Mouse (Mus musculus) hindbrain, embryonic 16.5 days (tissue): Measurements from ENCODE around the gene Recql. TPM values are rescaled to one million over a fixed set of nuclear protein-coding genes. Genes with fewer than 3 reads are reported as not detected.
"Not testable (repeated sequence)": the region's sequence is repeated elsewhere in the genome, so short reads cannot be mapped to it uniquely, and the experiment has no call there.

Experiments
- ATAC-seq: fragments of 200-750 bp; cut with Nextera tagmentation; 2 replicates; pipeline ENCODE4 v1.8.0; 2017; ENCODE audit warnings: moderate TSS enrichment, moderate library complexity
- H3K27ac ChIP-seq: fragments of 300-500 bp; sonication (generic); 2 replicates; pipeline ENCODE4 v1.5.1; 2014; ENCODE audit warnings: low read depth, mild to moderate bottlenecking, control low read depth, low read length, moderate library complexity
- H3K27me3 ChIP-seq: fragments of 300-500 bp; sonication (generic); replicated peaks from 2 replicates; pipeline ENCODE4 v1.6.1; 2014; ENCODE audit warnings: low read length; ENCODE audit not compliant: control insufficient read depth, insufficient read depth
- H3K36me3 ChIP-seq: fragments of 300-500 bp; sonication (generic); 2 replicates; pipeline ENCODE4 v1.6.1; 2014; ENCODE audit warnings: mild to moderate bottlenecking, low read length, moderate library complexity, mixed read lengths; ENCODE audit not compliant: control insufficient read depth, insufficient read depth
- H3K4me1 ChIP-seq: fragments of 300-500 bp; sonication (generic); 2 replicates; pipeline ENCODE4 v1.6.1; 2014; ENCODE audit warnings: low read depth, low read length; ENCODE audit not compliant: control insufficient read depth, insufficient read depth
- H3K4me2 ChIP-seq: fragments of 300-500 bp; sonication (generic); 2 replicates; pipeline ENCODE4 v1.6.1; 2014; ENCODE audit warnings: mild to moderate bottlenecking, low read length, control low read depth, moderate library complexity
- H3K4me3 ChIP-seq: fragments of 300-500 bp; sonication (generic); 2 replicates; pipeline ENCODE4 v1.5.1; 2014; ENCODE audit warnings: mild to moderate bottlenecking, low read length, control low read depth, moderate library complexity
- H3K9ac ChIP-seq: fragments of 300-500 bp; sonication (generic); 2 replicates; pipeline ENCODE4 v1.6.1; 2014; ENCODE audit warnings: low read depth, mild to moderate bottlenecking, control low read depth, low read length, moderate library complexity
- H3K9me3 ChIP-seq: fragments of 300-500 bp; sonication (generic); 2 replicates; pipeline ENCODE4 v1.6.1; 2014; ENCODE audit warnings: mild to moderate bottlenecking, low read length, moderate library complexity; ENCODE audit not compliant: control insufficient read depth
- WGBS: fragments of 180-500 bp; shearing (Covaris S2); extraction: QIAGEN DNeasy Blood & Tissue Kit; methylation state at CpG from one replicate; pipeline ENCODE4 v1.1.7; 2014; 5-methylcytosine and 5-hydroxymethylcytosine counted together
- polyA plus RNA-seq: library from polyadenylated mRNA; unstranded; fragments of >200 nt; fragmentation: Nextera tagmentation; extraction: Ambion mirVana; gene quantifications from 2 replicates; pipeline ENCODE4 v1.2.1, GENCODE M21; 2015

The Recql gene
- polyA plus RNA-seq, 1 experiment from 2014 or later, result 19.5 TPM

DNA sequence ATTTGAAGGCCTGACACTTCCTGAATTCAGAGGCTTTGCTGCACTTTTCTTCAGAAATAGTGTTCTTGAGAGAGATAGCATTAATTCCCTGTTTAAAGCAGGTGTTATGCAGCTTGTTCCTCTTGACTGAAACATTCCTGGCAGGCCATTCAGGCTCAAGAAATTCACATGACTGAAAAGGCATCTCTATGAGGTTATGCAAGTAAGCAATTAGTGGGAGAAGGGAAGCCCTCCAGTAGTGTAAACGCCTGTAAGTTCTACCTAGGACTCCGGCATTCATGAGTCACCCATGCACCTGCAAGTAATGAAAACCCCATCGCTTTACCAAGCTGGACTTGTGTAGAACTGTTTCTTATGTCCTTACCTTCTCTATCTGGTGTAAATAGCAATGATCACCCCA is 17.3 kb downstream of the Recql start:
- H3K4me1 ChIP-seq, result no peaks in the 10 kb centered on the region
- 90% methylated on average over 3 of the region's 3 CpGs for WGBS
- H3K9ac ChIP-seq, result no peak overlapping the region
- peaks cover 7% of the 10 kb centered on the region for H3K36me3 ChIP-seq
- no peak overlapping the region for H3K4me3 ChIP-seq
- H3K9me3 ChIP-seq, result no peaks in the 10 kb centered on the region
- H3K27me3 ChIP-seq, result no peaks in the 10 kb centered on the region
- ATAC-seq, result no peak
- no peak overlapping the region for H3K4me2 ChIP-seq
- H3K27ac ChIP-seq, result no peak overlapping the region

DNA sequence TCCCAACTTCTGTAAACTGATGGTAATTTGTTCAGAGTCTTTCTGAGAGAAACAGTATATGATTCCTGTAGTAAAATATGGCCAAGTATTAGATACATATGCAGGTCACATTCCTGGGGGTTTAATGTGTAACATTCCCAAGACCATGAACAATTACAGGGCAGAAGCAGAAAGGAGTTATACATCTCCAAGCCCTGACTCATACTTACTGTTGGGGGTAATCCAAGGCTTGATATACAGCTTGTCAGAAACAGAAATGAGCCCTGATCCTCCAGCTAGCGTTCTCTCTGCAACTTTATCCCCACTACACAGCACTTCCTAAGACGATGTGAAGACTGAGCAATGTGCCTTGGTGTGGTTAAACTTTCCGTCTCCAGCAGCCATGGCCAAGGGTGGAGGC is 19.3 kb downstream of the Recql start:
- peaks cover 12% of the 10 kb centered on the region for H3K36me3 ChIP-seq
- no peak overlapping the region for H3K4me3 ChIP-seq
- H3K9ac ChIP-seq, result no peak overlapping the region
- no peaks in the 10 kb centered on the region for H3K9me3 ChIP-seq
- ATAC-seq, result no peak
- H3K4me1 ChIP-seq, result no peaks in the 10 kb centered on the region
- no peak overlapping the region for H3K4me2 ChIP-seq
- whole genome bisulfite sequencing, result 93% methylated on average over 3 of the region's 3 CpGs
- no peak overlapping the region for H3K27ac ChIP-seq
- no peaks in the 10 kb centered on the region for H3K27me3 ChIP-seq

DNA sequence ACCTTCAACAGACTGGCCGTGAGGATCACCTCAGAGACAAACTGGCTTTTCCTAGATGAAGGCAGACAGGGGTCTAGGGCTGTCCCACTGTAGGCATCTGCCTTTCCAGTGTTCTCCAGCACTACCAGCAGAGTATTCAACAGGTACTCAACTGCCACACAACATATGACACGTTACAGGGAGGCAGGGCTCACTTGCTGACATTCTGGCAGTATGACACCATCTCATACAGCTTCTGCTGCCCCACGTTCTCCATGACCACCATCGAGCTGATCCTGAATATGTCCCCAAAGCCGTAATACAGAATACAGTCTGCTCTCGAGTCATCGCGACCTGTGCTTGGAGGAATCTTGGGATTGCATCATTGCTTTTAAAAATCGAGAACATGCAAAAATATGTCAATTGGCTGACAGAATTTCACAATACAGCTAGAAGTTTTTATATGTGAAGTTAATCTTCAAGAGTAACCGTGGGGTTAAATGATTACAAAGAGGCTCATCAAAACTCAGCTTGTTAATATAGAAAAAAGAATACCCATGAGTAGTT is 20.3 kb downstream of the Recql start:
- no peaks in the 10 kb centered on the region for H3K27me3 ChIP-seq
- WGBS, result 89% methylated on average over 10 of the region's 10 CpGs
- H3K36me3 ChIP-seq, result peaks cover 12% of the 10 kb centered on the region
- H3K4me1 ChIP-seq, result no peaks in the 10 kb centered on the region
- H3K27ac ChIP-seq, result no peak overlapping the region
- no peak overlapping the region for H3K4me3 ChIP-seq
- no peak overlapping the region for H3K9ac ChIP-seq
- H3K4me2 ChIP-seq, result no peak overlapping the region
- H3K9me3 ChIP-seq, result no peaks in the 10 kb centered on the region
- ATAC-seq, result no peak

DNA sequence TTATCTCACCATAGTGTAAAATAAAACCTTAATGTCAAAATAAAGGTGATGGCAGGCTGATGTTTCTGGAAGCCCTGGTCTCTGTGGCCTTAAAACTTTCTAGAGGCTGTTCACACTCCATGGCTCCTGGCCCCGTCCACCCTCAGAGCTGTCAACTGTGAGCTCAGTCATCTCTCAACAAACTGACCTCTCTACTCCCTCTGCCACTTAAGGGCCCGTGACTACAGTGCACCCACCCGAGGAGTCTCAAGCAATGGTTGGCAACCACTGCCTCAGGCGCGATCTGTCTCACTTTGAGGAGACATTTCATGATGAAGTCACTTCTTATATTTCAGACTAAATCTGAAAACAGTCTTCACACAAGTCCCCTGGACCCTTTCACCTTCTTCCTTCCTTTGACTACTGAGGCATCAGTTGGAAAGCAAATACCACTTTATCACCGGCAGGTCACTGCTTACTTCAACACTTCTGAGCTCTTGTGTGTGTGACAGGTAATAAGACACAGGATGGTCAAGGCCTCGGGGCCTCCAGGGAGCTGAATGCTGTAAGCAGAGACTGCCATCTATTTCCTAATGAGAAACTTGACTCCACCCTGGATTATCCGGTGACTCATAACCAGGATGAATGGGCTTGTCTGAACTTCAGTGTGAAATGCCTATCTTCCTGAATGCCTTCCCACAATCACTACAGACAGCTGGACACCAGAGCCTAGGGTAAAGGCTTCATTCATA is 21.0 kb downstream of the Recql start:
- Histone ChIP-seq H3K9me3 (no peaks in the 10 kb centered on the region), H3K36me3 (peaks cover 15% of the 10 kb centered on the region), H3K27ac (no peak overlapping the region), H3K4me2 (no peak overlapping the region), H3K4me1 (no peaks in the 10 kb centered on the region), H3K27me3 (no peaks in the 10 kb centered on the region), H3K9ac (no peak overlapping the region), H3K4me3 (no peak overlapping the region)
- no peak for ATAC-seq
- 91% methylated on average over 8 of the region's 8 CpGs for WGBS

DNA sequence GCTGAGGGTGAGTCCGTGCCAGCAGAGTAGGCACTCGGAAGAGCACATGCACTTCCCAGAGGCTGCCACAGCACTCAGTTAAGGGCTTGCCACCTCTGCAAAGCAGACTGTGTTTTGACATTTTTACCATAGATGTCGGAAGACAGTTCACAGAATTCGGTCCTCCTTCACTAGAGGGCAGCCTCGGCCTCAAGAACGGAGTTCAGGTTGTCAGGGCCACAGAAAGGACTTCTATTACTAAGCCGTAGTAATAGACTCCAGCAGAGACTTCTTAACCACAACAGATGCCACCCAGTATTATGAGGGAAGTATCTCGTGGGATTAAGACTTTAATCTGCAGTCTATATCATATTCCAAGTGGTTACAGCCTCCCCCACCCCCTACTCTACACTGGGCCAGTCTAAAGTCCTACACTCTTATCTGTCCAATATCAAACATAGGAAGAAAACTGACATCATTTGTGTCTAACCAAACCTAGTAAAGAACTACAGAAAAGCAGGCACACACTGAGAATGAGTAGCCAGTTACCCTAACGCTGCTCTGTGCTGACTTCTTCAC is 23.8 kb downstream of the Recql start:
- ATAC-seq, result peak; percentile 58
- Histone ChIP-seq H3K4me2 (no peak overlapping the region), H3K27me3 (no peaks in the 10 kb centered on the region)

DNA sequence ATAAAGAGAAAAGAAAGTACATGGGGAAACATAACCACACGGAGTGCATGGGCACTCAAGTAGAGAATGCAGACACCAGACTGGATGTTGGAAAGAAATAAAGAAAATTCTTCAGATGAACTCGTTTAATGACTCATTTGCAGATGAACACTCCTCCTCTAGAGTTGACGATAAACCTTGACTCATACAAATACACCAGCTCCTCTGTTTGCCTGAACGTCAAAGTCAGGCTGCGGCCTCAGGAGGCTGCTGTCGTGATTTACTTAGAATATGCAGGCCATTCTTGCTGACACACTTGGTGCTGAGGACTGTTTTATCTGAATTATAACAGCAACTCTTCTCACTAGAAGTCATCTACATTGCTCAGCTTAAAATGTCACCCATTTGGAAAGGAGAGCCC is 24.9 kb downstream of the Recql start:
- Histone ChIP-seq H3K9ac (no peak overlapping the region), H3K36me3 (peaks cover 25% of the 10 kb centered on the region), H3K4me1 (no peaks in the 10 kb centered on the region), H3K27me3 (no peaks in the 10 kb centered on the region), H3K27ac (no peak overlapping the region), H3K9me3 (no peaks in the 10 kb centered on the region), H3K4me2 (no peak overlapping the region), H3K4me3 (no peak overlapping the region)
- 95% methylated on average over 6 of the region's 6 CpGs for WGBS
- ATAC-seq, result no peak

More for the DNA sequence above, 23.8 kb downstream of the Recql start:
- Histone ChIP-seq H3K9ac (no peak overlapping the region), H3K4me3 (no peak overlapping the region), H3K9me3 (no peaks in the 10 kb centered on the region), H3K36me3 (peaks cover 22% of the 10 kb centered on the region), H3K4me1 (no peaks in the 10 kb centered on the region), H3K27ac (no peak overlapping the region)
- 65% methylated on average over 9 of the region's 9 CpGs for WGBS

DNA sequence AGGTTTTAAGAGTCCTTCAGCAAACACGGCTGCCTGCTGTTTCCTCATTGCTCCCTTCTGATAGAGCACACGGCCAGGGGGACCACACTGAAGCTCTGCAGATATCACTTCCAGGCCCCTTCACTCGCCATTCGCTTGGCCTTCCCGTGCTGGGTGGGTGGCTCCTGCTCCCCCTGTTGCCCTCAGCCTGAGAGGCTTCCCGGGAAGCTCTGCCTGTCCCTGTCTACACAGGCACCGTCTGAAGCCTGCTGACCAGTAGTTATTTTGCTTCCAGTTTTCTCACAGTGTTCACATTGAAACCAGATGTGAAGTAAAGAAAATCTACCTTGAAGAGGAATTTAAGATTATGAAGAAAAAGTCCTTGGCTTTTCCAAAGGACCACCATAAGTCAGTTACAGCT is 29.8 kb downstream of the Recql start:
- H3K27ac ChIP-seq, result no peak overlapping the region
- no peaks in the 10 kb centered on the region for H3K4me1 ChIP-seq
- H3K27me3 ChIP-seq, result no peaks in the 10 kb centered on the region
- ATAC-seq, result no peak
- no peak overlapping the region for H3K4me3 ChIP-seq
- peaks cover 30% of the 10 kb centered on the region for H3K36me3 ChIP-seq
- WGBS, result 85% methylated on average over 7 of the region's 7 CpGs
- no peak overlapping the region for H3K9ac ChIP-seq
- no peak overlapping the region for H3K4me2 ChIP-seq
- H3K9me3 ChIP-seq, result no peaks in the 10 kb centered on the region

DNA sequence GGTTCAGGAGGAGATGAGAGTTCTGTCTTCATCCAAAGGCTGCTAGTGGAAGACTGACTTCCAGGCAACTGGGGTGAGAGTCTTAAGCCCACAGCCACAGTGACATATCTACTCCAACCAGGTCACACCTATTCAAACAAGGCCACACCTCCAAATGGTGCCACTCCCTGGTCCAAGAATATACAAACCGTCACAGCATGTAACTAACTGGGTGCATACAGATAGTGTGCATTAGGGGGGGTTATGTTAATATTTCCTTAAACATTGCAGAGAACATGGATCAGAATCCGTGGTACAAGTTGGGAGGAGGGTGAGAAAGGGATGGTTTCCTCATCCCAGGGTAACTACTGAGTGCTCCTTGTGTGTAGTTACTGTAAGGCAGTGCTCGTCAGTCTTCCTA is 34.8 kb downstream of the Recql start:
- 93% methylated on average over 3 of the region's 3 CpGs for whole genome bisulfite sequencing
- H3K9me3 ChIP-seq, H3K4me1 ChIP-seq, H3K4me3 ChIP-seq, H3K4me2 ChIP-seq, ATAC-seq, H3K27me3 ChIP-seq, H3K9ac ChIP-seq, H3K27ac ChIP-seq: not testable (repeated sequence)
- peaks cover 36% of the 10 kb centered on the region for H3K36me3 ChIP-seq

DNA sequence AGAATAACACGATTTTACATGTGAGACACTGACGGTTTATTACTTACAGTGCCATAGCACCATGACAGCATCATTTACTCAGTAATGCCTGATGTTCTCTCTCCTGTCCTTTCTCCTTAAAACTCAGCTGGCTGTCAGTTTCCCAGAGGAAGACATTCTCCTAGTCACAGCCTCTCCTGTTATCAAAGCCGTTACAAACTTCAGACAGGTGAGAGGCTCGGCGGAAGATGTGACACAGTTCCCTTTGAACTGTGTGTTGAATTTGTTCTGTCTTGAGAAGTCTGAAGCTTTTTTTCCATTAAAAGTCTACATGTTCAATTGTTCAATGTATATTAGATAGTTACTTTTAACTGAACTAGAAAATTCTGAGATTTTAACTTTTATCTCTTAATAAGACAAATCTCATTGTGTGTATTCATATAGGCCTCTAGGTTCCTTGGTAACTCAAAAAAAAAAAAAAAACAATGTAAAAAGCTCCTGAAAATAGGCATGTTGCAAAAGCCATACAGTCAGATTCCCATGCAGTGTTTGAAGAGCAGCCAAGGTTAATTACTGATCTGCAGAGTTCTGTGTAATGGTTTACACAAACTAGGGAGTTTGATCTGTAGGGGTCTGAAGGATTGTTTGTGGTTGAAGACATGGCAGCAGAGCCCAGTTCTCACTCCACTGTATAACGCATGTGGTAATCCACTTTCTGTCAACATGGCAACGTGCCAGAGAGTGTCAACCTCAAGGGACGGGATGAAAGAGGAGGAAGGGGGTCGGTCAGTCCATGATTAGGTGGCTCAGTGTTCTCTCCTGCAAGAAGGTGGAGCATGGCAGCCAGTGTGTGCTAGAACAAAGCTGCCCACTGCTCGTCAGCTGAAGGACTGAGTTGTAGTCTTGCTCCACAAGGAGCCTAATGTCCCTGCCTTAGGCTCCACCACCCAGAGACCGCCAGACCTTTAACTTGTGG is 39.2 kb downstream of the Recql start:
- no peak for ATAC-seq
- no peak overlapping the region for H3K9ac ChIP-seq
- H3K27ac ChIP-seq, result no peak overlapping the region
- H3K4me1 ChIP-seq, result peaks cover 6% of the 10 kb centered on the region
- H3K9me3 ChIP-seq, result no peaks in the 10 kb centered on the region
- H3K36me3 ChIP-seq, result peaks cover 18% of the 10 kb centered on the region
- 80% methylated on average over 11 of the region's 11 CpGs for WGBS
- no peaks in the 10 kb centered on the region for H3K27me3 ChIP-seq
- H3K4me3 ChIP-seq, result no peak overlapping the region
- no peak overlapping the region for H3K4me2 ChIP-seq
